Mouse (Mus musculus): Measurements from ENCODE around the gene Sytl2.

Gene Sytl2

DNA sequence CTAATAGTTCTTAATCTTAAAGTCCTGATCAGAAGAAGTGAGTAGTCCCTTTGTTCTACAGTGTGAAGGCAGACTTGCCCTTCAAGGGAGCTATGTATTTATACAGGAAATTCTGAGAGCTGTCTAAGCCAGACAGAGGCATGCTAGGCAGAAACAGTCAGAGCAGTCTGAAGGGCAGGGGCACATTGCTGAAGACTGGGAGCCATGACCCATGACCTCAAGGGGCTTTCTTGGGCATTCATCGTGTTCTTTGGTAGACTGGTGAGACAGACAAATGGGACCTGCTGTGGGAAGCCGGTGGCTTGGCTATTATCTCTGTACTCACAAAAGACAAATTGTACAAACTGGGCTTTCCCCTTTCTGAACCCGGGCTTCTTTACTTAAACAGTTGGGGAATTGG is 4.0 kb downstream of the Sytl2 start:
- in situ Hi-C loops (cut with MboI, MseI) = loop anchor here (10.0 kb wide), 1 partner anchor 1041 kb away; no protein-coding TSS in a partner anchor

DNA sequence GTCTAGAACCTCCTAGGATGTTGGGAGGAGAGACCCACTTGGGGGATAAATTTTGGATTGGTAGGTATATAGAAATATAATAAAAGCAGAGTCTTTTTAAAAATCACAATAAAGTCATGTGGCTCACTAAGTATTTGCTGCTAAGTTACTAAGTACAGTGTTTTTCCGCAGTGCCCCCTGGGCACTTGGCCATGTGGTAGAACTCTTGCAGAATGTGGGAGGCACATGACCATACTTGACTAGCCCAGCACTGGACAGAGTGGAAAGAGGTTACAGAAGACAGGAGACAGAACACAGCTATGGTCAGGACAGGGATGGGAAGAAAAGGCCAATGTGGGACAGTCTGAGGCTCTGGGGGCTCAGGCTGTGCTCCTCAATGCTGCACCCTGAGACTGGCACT is 4.9 kb downstream of the Sytl2 start:
- in situ Hi-C loops (cut with MboI, MseI) = loop anchor here (10.0 kb wide), 1 partner anchor 1042 kb away; no protein-coding TSS in a partner anchor

DNA sequence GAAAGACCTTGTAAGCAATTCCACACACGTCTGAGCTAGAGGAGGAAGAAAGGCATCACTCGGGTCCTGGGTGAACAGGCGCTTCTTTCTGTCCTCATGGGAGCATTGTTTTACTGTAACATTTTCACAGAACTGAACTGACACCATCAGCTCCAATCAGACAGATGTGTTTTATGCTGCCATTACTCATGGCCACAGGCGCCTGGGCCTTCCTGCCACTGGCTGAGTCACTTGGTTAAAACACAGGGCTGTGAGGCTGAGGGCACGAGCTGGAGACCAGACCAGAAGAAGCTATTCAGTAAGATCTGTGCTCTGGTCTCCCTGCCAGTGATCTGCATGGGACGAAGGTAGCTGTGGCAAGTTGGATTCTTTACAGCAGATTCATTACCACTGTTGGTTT is 6.0 kb downstream of the Sytl2 start:
- in situ Hi-C loops (cut with MboI, MseI) = loop anchor here (10.0 kb wide), 1 partner anchor 1043 kb away; no protein-coding TSS in a partner anchor

DNA sequence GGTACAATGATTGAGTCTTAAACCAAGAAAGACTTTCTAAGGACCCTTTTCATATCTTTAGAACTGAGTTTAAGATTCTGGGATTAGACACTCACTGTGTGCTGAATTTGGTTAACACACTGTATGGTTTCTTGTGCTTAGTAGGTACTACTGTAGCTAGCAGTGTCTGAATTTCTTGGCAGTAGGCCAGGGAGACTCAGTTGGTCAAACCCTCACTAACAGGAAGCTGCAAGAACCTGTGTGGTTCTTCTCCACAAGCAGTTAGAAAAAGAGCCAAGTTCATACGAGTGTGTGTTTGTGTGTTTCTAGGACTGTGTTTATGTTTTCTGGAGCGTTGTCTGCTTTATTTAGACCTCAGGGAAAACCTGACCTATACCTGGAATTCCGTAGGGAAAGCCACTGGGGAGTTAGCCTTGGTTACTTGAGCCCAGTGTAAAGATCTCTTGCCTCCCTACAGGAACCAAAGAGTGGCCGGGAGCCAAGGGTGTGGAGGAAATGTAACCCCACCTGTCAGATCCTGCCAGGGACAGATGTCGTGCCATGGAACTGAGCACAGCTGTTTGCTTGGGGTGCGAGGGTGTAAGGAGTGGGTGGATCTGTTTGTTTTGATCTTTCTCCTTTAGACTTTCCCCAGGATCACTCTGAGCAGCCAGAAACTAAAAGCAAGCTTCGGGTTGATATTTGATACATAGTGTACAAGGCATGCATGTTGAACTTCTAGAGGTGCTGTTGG is 10.3 kb downstream of the Sytl2 start:
- in situ Hi-C loops (cut with MboI, MseI) = loop anchor here (5.0 kb wide), 1 partner anchor 95 kb away; no protein-coding TSS in a partner anchor

DNA sequence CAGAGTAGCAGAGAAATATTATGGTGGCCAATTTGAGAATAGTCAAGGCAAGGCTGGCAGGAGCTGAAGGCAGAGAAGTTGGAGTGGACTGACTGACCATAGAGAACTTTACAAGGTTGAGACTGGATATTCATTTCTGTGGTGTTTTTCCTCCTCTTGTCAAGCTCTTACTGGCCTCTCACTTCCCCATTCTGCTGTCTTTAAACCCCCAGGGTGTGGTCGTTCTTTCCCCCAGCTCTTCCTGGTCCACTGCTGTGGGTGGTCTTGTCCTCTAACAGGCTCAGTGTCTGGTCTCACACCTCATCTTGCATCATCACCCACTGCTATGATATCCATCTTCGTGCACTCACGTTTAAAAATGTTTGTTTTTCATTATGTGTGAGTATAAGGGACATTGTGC is 11.4 kb downstream of the Sytl2 start:
- in situ Hi-C loops (cut with MboI, MseI) = loop anchor here (5.0 kb wide), 1 partner anchor 94 kb away; no protein-coding TSS in a partner anchor

DNA sequence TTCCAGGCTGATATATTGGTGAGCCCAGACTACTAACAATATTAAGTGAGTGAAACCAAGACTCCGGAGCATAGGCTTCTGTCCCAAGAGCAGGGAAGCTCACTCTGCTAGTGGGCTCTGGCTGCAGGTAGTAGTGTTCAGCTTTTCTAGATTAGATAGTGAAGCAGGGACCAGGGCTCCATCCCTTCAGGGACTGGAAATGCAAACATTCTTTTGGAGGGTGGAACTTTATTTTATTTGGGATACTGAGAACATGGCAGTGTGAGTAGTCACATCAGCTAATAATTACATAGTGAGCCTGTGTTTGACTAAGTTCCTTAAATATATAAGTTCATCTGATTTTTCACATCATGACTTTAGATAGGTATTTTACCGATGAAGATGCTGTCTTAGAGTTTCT is 14.8 kb downstream of the Sytl2 start:
- in situ Hi-C loops (cut with MboI, MseI) = no loop called here

DNA sequence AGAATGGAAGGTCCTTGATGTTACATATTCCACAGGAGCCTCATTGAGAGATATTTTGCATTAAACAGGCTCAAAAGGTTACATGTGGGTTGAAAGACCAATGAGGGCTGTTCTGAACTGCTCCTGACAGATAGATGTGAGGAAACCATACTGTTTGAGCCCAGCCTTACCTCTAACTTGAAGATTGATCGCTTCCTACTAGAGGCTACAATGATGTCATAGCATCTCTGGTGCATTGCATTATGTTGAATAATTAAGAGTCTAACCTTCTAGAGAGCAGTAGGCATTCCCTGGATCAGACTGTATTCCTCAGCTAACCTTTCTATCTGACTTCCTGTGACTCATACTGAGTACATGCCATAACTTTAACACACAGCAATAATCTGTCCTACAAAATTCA is 17.4 kb downstream of the Sytl2 start:
- in situ Hi-C loops (cut with MboI, MseI) = no loop called here

DNA sequence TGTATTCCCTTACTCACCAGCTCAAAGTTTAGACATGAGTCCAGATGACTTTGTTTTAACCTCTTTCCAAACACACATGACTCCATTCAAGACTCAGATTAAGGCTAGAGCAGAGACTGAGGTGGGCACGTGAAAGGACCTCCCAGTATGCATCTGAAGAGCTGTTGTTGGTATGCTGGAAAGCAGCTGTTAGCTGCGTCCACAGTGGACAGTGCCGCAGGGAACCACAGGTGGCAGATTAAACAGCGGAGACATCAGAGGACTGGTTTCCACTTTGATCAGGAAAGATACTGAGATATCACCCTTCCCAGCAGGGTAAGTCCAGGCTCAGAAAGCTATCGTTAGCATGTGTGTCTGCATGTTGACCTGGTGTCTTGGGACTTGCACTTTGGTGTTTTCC is 18.1 kb downstream of the Sytl2 start:
- in situ Hi-C loops (cut with MboI, MseI) = no loop called here

DNA sequence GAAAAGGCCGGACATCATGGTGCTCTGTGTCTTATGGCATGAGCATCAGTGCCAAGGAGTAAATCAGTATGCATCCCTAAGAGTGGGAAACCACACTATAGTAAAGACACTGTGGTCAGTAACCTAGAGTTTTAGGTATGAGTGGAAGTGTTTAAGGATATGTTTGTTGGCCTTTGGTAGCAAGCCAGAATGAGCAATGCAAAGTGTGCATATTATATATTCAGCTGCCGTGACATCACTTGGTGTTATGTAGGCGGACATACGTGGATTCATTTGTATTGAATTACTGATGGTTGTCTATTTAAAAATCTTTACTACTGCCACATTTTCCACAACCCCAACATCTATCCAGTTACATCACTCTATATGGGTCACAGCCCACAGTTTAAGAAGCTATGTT is 23.1 kb downstream of the Sytl2 start:
- in situ Hi-C loops (cut with MboI, MseI) = no loop called here

DNA sequence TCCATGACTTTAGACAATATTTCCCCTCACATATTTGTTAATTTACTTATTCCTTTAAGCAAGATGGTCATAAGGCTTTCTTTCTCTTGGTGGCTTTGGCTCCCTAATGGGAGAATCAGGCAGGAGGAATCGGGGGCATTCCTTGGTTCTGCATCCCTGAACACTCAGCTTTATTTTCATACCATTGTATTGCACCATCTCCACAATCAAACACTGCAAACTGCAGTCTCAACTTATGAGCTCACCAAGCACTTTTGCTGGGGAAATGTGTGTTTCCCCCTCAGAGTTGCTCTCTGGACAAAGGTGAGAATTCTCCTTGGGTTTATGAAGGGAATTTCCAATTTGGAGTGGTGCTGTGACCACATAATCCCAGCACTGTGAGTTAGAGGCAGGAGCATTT is 28.1 kb downstream of the Sytl2 start:
- in situ Hi-C loops (cut with MboI, MseI) = no loop called here

DNA sequence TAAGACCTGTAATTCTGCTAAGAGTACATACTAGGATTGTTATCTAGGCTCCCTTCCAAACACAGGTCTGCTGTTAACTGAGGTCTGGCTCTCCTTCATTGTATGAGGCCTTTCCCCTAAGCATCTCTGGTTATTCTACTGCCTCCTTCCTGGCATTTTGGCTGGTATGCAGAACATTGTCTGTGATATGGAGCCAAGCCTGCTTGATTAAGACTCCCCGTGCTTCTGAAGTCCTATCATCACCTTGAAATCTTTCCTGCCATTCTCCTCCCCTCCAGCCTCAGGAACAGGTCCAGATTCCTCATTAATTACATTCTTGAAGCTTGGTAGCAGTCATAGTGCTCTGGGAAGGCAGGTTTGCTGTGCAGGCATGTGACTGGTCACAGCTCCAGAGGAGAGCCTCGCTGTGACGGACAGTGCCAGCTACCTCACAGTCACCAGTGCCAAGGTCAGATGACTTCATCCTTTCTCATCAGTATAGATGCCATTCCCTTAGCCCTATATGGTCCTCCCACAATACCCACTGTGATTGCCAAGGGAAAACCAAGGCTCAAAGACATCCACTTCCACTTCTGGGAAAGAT is 30.5 kb downstream of the Sytl2 start:
- in situ Hi-C loops (cut with MboI, MseI) = no loop called here

DNA sequence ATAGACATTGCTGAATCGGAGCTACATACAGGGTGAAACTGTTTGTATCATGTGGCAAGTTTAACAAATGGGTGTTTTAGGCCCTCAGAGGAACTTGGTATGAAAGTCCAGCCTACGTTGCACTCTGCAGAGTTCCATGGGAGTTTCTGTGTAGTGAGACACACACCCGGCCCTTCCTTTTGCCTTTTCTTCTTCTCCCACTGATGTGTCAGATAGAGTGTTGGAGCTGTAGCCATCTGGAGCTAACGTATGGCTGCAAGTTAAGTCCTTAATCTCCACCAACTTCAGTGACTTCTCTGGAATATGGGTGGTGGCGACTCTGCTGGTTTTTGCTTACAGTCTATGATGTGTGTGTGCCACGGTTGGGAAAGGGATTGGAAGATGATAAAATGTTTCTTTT is 32.3 kb downstream of the Sytl2 start:
- in situ Hi-C loops (cut with MboI, MseI) = no loop called here

DNA sequence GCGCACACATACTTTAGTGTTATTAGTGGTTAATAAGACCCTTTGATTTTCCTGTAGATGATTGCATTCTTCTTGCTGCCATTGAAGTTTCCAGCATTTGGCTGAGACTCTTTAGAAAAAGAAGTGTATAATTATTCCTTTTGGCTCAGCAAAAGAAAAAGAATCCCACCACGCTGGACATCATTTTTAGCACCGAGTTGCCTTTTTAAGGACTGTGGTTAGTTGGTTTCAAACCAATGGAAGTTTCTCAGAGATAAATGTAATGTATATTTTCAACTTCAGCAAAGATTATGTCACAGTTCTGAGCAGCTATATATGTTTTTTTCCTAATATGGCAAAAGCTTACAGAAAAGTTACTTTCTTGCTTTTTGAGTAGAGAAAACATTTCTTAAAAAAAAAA is 32.8 kb downstream of the Sytl2 start:
- in situ Hi-C loops (cut with MboI, MseI) = no loop called here

DNA sequence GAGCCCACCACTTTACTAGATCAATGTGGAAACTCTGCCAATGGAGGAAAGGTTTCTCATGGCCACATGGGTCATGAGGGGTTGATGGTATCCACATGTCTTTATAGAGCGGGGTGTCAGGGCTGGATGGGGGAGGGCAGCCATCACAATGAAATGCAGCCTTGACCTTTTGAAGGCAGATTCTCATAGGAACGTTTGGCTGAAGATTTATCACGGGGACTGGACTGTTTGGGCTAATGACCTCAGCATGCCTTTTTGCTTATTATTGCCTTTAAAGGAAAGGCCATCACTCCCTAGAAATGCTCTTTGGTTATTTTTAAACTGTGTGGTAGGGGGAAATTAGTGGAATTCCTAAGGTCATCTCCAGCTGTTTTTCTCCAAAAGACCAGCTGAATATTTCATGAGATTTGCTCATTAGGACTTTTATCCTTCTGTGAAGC is 33.7 kb downstream of the Sytl2 start:
- in situ Hi-C loops (cut with MboI, MseI) = no loop called here

DNA sequence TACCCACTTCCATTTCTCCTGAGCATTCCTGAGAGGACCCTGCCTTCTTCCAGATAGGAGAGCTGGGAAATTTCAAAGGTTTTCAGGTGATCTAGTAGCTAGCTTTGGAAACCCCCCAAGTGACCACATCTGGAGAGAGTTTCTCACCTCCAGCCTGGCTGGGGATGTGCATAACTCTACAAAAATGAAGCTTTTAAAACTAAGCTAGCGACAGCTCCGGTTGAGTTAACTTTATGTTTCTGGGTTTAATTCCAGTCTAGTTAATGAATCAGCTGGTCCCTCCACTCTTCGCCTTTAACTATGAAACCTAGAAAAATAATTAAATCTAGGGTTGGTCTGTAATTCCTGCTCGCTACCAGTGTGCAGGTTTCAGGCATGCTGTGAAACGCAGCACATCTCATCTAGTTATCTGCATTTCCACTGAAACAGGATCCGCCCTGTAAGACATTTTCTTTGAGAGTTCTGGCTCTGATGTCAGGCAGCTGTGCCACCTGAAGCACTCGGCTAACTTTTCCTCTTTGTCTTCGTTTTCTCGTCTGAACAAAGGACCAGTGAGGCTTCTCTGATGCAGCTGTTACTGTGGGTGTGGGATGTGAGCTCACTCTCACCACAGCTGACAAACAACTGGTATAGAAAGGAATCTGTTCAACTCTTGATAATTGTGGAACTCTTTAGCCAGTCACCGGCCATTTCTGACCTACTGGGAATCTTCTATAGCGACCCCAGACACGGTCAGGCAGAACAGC is 39.3 kb downstream of the Sytl2 start:
- in situ Hi-C loops (cut with MboI, MseI) = no loop called here

DNA sequence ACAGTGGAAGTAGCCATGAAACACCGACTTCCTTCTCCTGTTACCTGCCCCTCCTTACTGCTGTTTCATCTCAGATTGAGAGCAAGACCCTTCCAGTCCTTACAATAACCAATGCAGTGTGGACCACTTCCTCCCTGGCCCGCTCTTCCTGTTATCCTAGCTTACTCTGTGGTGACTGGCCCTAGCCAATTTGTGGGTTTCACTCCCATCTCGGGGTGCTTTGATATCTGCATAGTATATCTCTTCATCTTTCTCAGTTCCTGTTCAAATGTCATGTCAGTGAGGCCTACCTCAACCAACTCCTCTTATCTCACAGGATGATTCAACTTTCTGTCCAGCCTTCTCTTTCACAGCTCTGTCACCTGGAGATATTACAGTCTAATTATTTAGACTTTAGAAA is 42.9 kb downstream of the Sytl2 start:
- in situ Hi-C loops (cut with MboI, MseI) = no loop called here

DNA sequence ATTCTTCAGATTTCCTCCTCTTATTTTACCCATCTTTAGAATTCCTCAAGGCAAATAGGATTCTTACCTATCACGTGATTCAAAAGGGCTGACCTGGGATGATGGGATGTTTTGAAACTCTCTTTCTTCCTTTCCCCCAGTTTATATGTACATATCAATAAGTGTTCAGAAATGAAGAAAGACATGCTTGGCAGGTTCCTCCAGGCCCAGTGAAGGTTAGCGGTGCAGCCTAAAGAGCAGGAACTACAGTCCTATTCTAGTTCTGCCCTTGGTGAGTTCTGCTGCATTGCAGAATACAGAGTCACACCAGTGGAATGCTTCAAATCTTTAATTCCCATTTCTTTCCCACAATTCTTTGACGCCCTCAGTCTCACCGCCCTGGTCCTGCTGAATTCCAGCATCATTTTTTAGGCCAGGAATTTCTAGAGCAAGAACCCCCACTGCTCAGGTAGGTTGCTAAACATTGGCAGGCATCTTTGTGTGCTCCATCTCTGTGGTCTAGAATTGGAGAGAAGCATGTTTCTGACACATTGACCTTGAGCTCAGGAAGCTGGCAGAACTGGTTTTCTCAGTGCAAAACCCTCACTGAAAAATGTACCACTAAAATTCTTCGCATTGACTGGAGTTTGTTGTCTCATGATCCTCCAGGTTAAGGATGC is 45.9 kb downstream of the Sytl2 start:
- in situ Hi-C loops (cut with MboI, MseI) = no loop called here

DNA sequence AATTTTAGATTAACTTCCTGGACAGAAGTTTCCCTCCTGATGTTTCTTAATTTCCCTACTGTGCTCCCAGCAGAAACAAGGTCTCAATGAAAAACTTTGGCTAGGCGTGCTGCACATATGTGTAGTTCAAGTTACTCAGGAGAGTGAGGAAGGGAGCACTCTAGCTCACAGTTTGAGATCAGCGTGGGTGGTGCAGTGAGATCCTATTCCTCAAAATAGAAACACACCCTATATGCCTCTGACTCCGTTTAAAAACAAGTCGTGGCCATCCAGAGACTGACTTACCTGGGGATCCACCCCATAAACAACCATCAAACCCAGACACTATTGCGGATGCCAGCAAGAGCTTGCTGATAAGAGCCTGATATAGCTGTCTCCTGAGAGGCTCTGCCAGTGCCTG is 47.0 kb downstream of the Sytl2 start:
- in situ Hi-C loops (cut with MboI, MseI) = no loop called here

DNA sequence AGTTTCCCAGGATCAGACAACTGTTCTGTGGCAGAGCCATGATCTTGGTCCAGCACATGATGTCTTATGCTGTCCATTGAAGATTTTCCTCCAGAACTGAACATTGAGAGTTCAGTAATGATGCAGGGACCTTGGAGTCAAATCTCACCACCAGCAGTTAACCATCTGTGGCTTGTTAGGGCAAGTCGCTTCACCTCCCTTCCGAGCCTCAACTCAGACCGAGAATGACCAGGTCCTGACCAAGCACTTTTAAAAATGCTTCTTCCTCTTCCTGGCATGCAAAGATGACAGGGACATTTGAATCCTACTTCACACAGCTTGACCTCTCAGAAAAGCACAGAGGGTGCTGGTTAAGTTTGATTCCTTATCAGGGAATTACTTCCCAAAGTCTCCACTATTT is 50.1 kb downstream of the Sytl2 start:
- in situ Hi-C loops (cut with MboI, MseI) = no loop called here

DNA sequence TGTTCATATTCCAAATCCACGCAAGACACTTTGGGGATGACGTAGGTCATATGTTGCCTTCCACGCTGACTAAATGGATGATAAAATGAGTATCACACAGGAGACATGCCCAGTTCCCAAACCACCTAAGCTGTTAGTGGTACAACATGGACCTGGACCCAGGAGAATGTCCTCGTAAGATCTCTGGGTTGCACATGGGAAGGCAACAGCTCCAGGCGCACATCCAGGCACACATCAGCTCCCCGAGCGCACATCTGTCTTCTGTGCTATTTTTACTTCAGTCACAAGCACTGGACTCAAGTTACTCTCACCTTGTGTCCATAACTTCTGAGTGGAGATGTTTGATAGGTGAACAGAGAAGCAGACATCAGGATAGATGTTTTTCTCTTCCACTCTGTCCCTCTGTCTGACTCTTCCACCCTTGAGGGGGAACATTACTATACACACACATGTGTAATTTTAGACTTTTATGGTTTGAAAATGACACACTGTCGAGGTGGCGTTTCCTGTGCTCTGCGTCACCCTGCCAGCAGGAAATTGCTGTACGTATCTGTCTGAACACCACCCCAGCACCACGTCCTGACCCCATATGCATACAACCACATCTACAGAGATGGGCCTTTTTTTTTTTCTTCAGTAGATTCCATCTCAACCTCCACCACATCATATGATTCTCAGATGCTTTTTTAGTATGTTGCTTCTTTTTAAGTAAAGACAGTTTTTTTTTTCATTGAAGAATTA is 51.6 kb downstream of the Sytl2 start:
- in situ Hi-C loops (cut with MboI, MseI) = no loop called here

DNA sequence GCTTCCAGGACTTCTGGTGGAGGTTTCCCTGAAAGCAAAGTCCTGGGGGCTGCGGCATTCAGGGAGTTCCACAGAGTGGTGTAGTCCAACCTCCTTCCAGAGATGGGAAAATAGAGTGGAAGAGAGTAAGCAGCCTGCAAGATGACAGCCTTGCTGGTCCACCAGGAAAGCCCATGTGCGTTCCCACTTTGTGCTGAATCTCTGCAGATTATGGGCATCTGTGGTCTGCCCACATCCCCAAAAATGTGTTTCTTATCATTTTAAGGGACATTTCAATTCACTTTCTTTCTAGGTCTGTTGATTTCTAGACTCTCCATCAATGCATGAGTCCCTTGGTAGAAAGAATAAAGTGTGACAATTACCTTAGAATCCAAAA is 52.2 kb downstream of the Sytl2 start:
- in situ Hi-C loops (cut with MboI, MseI) = no loop called here

Data from T-helper 2 cell (primary cell).